Mouse (Mus musculus) urinary bladder, adult 2 months (tissue): Measurements from ENCODE around the gene Selenoh. TPM values are rescaled to one million over a fixed set of nuclear protein-coding genes. Genes with fewer than 3 reads are reported as not detected.

Source experiments
- DNase-seq: peaks from one replicate; pipeline ENCODE4 v3.0.0; 2022; ENCODE audit warnings: low spot score
- polyA plus RNA-seq: library from polyadenylated mRNA; depleted of rRNA; stranded (reverse); fragments of >200 nt; gene quantifications from 2 replicates; pipeline ENCODE4 v1.2.3, GENCODE M21; 2012; rRNA removed

The Selenoh gene
- polyA plus RNA-seq, 1 experiment: 59.1 TPM

GRCm38 (mm10) chr2:84632001-84632400 lies 38.6 kb downstream of the Selenoh start:
- DNase-seq: no peak

DNA sequence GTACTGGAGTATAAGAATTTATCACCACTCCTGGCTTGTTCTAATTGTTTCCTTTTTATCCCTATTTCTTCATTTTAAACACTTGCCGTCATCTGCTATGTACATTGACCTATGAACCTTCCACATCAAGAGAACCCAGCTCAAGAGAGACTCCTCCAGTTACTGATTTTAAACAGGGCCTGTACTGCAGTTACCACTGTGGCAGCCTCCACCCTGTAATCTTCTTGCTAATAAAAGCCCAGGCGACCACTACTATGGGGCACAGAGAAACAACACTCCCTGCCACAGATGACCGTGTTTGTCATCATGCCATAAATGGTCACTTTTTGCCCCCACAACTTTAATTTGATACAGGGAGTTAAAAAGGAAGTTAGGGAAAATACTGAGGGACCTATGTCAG lies 43.5 kb downstream of the Selenoh start:
- DNase-seq: no peak

DNA sequence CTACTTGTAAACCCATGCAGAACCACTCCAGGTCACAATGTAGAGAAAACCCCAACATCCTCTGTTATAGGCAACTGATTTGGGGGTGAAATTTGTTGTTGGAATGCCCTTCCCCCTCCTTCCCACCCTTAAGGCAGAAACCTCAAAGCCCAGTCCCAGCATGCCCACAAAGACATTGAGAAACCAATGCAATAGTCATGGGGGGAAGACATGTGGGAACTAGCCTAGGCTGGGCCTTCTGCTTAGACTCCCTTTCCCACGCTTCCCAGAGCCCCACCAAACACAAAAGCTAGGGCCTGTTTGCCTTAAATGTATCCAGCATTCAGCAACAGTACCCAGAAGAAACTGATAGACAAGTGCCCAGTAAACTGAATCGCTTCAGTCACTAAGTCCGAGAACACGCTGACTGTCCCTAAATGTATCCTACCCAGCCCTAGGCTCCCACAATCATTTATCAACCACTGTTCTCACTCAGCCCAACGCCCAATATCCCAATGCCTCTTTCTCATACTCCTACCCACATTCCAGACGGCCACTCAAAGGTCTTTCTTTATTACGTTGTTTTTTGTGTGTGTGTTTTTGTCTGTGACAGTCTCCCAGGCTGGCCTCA lies 44.1 kb downstream of the Selenoh start:
- DNase-seq: no peak

DNA sequence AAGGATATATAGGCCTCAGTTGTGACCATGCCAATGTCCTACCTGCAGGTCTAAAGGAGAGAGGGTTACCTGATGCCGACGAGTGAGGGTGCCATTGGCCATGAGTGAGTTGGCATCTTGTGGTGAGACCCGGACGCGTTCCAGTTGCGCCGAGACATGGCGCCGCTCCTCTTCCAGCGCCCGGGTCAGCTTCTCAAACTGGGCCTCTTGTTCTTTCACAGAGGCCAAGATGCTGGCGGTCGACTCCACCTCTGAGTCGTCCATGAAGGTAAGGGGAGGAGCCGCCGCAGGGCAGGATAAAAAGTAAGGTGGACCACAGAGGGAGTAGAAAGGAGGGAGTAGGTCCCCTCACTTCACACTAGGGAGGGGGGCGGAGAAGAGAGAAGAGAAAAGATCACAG lies 46.4 kb downstream of the Selenoh start:
- DNase-seq: no peak

DNA sequence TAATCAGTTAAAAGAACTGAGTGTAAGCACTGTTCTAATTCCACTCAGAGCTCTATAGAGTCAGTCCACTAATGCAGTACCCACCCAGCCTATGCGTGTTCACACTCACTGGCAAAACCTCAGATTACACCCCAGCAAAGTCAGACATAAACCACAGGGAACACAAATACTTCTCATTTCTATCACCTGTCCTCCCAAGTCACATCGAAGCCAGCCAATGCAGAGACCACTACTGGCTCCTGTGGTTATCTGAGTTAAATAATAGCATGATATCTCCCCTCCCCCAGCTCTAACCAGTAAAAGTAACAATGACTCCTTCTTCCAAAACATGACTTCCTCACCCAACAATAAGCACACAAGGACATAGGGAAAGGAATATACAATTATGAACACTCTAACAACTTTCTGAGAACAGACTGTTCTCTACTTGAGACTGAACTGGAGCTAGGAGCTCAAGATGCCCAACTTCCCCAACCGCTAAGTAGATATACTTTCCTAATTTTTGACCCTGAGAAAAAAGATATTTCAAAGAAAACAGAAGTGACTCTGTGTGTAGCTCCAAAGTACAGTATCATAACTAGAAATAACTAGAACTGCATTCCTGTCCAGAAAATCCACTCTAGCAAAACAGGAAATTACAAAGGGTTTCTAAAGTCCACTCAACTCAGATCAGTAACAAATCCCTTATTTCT lies 47.0 kb downstream of the Selenoh start:
- DNase-seq: no peak

- DNase-seq: no peak
Observed at GRCm38 (mm10) chr2:84622668-84623067, 47.9 kb downstream of the Selenoh start.

GRCm38 (mm10) chr2:84619646-84620340 lies 50.8 kb downstream of the Selenoh start:
- DNase-seq: no peak

Other genes with a start within 250 kb of the Selenoh start
- gene Calcrl, start 245.4 kb downstream of the Selenoh start, polyA plus RNA-seq: 23.0 and 24.8 TPM in 2 replicates
- gene Tfpi, start 194.0 kb downstream of the Selenoh start, polyA plus RNA-seq: 19.3 and 21.8 TPM in 2 replicates
- gene Ctnnd1, start 20.0 kb downstream of the Selenoh start, polyA plus RNA-seq: 85.0 and 89.4 TPM in 2 replicates
- not detected in 2 replicates for gene Btbd18, start 11.7 kb downstream of the Selenoh start, polyA plus RNA-seq
- gene Gm28635, start 7.3 kb upstream of the Selenoh start, polyA plus RNA-seq: not detected in 2 replicates
- 18.3 and 20.1 TPM in 2 replicates for gene Med19, start 7.6 kb upstream of the Selenoh start, polyA plus RNA-seq
- 63.6 and 67.7 TPM in 2 replicates for gene Tmx2, start 8.4 kb upstream of the Selenoh start, polyA plus RNA-seq
- 41.3 and 46.0 TPM in 2 replicates for gene Zdhhc5, start 44.4 kb upstream of the Selenoh start, polyA plus RNA-seq
- gene Clp1, start 56.6 kb upstream of the Selenoh start, polyA plus RNA-seq: 15.4 and 20.7 TPM in 2 replicates
- gene Ypel4, start 63.3 kb upstream of the Selenoh start, polyA plus RNA-seq: 17.0 and 17.5 TPM in 2 replicates
- gene Gm19426, start 72.9 kb upstream of the Selenoh start, polyA plus RNA-seq: 3.1 and 3.2 TPM in 2 replicates
- gene Serping1, start 104.7 kb upstream of the Selenoh start, polyA plus RNA-seq: 711 and 879 TPM in 2 replicates
- gene Ube2l6, start 128.1 kb upstream of the Selenoh start, polyA plus RNA-seq: 36.2 and 36.3 TPM in 2 replicates
- not detected in 2 replicates for gene Smtnl1, start 151.9 kb upstream of the Selenoh start, polyA plus RNA-seq
- gene Timm10, start 156.2 kb upstream of the Selenoh start, polyA plus RNA-seq: 35.0 and 47.5 TPM in 2 replicates
- 11.4 and 12.6 TPM in 2 replicates for gene Slc43a1, start 168.1 kb upstream of the Selenoh start, polyA plus RNA-seq
- 1.4 and 1.6 TPM in 2 replicates for gene Rtn4rl2, start 215.9 kb upstream of the Selenoh start, polyA plus RNA-seq